Mouse (Mus musculus) stomach, embryonic 16.5 days (tissue): ENCODE measurements around the gene Rarres2. TPM values are rescaled to one million over a fixed set of nuclear protein-coding genes. Genes with fewer than 3 reads are reported as not detected.

Experiments used
- ATAC-seq: fragments of 200-750 bp; cut with Nextera tagmentation; 2 replicates; pipeline ENCODE4 v1.8.0; 2017; ENCODE audit warnings: moderate number of reproducible peaks, moderate TSS enrichment; ENCODE audit not compliant: insufficient read depth, low FRiP score
- H3K27ac ChIP-seq: fragments of 300-500 bp; sonication (generic); 2 replicates; pipeline ENCODE4 v1.5.1; 2014; ENCODE audit warnings: low read length
- H3K27me3 ChIP-seq: fragments of 300-500 bp; sonication (generic); 2 replicates; pipeline ENCODE4 v1.6.1; 2014; ENCODE audit warnings: low read length, control low read depth, mixed read lengths; ENCODE audit not compliant: control insufficient read depth, insufficient read depth
- H3K36me3 ChIP-seq: fragments of 300-500 bp; sonication (generic); 2 replicates; pipeline ENCODE4 v1.6.1; 2014; ENCODE audit warnings: low read length; ENCODE audit not compliant: control insufficient read depth, insufficient read depth
- H3K4me1 ChIP-seq: fragments of 300-500 bp; sonication (generic); 2 replicates; pipeline ENCODE4 v1.6.1; 2014; ENCODE audit warnings: low read length, control low read depth, mixed read lengths; ENCODE audit not compliant: control insufficient read depth, insufficient read depth
- H3K4me2 ChIP-seq: fragments of 300-500 bp; sonication (generic); 2 replicates; pipeline ENCODE4 v1.6.1; 2014; ENCODE audit warnings: low read depth, low read length, mixed read lengths
- H3K4me3 ChIP-seq: fragments of 300-500 bp; sonication (generic); replicated peaks from 2 replicates; pipeline ENCODE4 v1.5.1; 2014; ENCODE audit warnings: mild to moderate bottlenecking, low read length
- H3K9ac ChIP-seq: fragments of 300-500 bp; sonication (generic); 2 replicates; pipeline ENCODE4 v1.6.1; 2014; ENCODE audit warnings: low read length
- H3K9me3 ChIP-seq: fragments of 300-500 bp; sonication (generic); replicated peaks from 2 replicates; pipeline ENCODE4 v1.6.1; 2016; ENCODE audit warnings: low read length, control low read depth; ENCODE audit not compliant: control insufficient read depth
- WGBS: fragments of 180-500 bp; shearing (Covaris S2); extraction: QIAGEN DNeasy Blood & Tissue Kit; methylation state at CpG from one replicate; pipeline ENCODE4 v1.1.7; 2014; 5-methylcytosine and 5-hydroxymethylcytosine counted together
- polyA plus RNA-seq: library from polyadenylated mRNA; unstranded; fragments of >200 nt; fragmentation: Nextera tagmentation; extraction: Ambion mirVana; gene quantifications from 2 replicates; pipeline ENCODE4 v1.2.1, GENCODE M21; 2015

Gene Rarres2
- polyA plus RNA-seq, 1 experiment from 2014 or later: 122 TPM

DNA sequence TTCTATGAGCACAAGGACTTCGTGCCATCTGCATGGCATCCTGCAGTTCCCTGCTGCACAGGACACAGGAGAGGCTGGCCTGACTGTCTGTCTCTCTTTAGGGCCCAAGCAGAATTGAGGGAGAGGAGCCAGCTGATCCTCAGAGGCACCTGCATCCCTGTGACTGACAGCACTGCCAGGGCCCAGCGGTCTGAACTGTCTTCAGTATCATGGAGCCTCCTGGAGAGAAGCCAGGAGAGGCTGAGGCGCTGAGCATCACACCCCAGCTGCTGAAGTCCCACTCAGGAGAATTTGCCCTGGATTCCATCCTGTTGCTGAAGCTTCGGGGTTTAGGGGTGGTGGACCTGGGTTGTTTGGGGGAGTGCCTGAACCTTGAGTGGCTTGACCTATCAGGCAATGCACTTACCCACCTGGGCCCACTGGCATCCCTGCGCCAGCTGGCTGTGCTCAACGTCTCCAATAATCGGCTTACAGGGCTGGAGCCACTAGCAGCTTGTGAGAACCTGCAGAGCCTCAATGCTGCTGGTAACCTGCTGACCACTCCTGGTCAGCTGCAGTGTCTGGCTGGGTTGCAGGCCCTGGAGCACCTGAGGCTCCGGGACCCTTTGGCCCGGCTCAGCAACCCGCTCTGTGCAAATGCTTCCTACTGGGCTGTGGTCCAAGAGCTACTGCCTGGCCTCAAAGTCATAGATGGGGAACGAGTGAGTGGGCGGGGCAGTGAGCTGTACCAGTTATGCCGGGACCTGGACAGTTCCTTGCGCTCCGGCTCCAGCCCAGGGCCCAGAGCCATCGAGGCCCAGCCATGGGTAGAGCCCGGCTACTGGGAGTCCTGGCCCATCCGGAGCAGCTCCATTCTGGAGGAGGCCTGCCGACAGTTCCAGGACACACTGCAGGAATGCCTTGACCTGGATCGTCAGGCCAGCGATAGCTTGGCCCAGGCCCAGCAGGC, 4.3 kb downstream of the Rarres2 start:
- no peak overlapping the region for H3K4me3 ChIP-seq
- peak; percentile 45; the same call in 1 of the 2 replicates for ATAC-seq
- 0 out of 2 replicates have a peak overlapping the region, but pooled peaks have one; percentile 19 for H3K4me2 ChIP-seq
- peak overlapping the region; percentile 51; the same call in 1 of the 2 replicates for H3K9ac ChIP-seq
- H3K36me3 ChIP-seq: no peaks in the 10 kb centered on the region
- no peaks in the 10 kb centered on the region for H3K27me3 ChIP-seq
- peak overlapping the region; percentile 44 for H3K27ac ChIP-seq
- H3K9me3 ChIP-seq: no peaks in the 10 kb centered on the region
- peaks cover 28% of the 10 kb centered on the region for H3K4me1 ChIP-seq
- WGBS: 54% methylated on average over 21 of the region's 21 CpGs

DNA sequence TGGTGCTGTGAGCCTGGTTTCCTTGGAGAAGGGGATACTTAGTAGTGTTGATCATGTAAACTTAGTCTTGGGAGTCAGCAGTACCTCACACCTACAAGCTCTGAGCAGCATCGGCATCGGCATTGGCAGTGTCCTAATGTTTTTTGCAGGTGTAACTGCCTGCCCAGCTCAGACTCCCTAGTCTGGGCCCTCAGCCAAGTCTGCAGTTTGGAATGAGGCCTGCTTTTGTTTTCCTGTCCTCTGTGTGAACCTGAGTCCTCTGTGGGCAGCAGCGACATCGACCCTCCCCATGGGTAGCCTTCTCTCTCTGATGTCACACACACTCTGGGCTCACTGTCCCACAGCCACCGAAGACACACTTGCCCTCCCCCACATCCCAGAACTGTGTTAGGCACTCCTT, 6.3 kb downstream of the Rarres2 start:
- Histone ChIP-seq H3K9me3 (no peaks in the 10 kb centered on the region), H3K4me1 (peaks cover 22% of the 10 kb centered on the region), H3K4me3 (no peak overlapping the region), H3K4me2 (no peak overlapping the region), H3K27ac (no peak overlapping the region), H3K27me3 (no peaks in the 10 kb centered on the region), H3K9ac (no peak overlapping the region), H3K36me3 (no peaks in the 10 kb centered on the region)
- 42% methylated on average over 5 of the region's 5 CpGs for WGBS
- peak; percentile 63; the same call in 1 of the 2 replicates for ATAC-seq

GRCm38 (mm10) chr6:48565693-48566310, 6.8 kb downstream of the Rarres2 start:
- Histone ChIP-seq H3K4me2 (no peak overlapping the region), H3K9ac (no peak overlapping the region), H3K36me3 (no peaks in the 10 kb centered on the region), H3K27me3 (no peaks in the 10 kb centered on the region), H3K27ac (no peak overlapping the region), H3K4me1 (peaks cover 22% of the 10 kb centered on the region), H3K9me3 (no peaks in the 10 kb centered on the region), H3K4me3 (no peak overlapping the region)
- ATAC-seq: no peak
- WGBS: 73% methylated on average over 4 of the region's 4 CpGs

DNA sequence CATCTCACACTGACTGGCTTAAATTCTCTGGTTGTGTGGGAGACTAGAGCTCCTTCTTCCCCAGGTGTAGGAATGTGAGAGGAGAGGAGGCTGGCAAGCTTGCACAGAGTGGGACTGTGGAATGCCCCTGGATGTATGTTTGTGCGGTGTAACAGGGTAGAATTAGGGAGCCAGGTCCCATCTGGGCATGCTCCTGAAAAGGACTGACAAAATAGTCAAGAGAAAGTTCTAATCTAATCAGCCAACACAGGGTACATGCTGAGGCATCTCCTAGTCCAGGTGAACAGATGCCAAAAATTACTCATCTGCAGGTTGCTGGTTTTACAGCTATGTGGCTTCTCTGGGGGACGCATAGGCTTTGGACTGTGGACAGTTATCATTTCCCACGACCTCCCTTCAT, 16.6 kb downstream of the Rarres2 start:
- WGBS: 80% methylated on average over 3 of the region's 3 CpGs
- no peaks in the 10 kb centered on the region for H3K27me3 ChIP-seq
- no peak overlapping the region for H3K4me2 ChIP-seq
- H3K4me3 ChIP-seq: no peak overlapping the region
- no peak for ATAC-seq
- 0 out of 2 replicates have a peak, but pooled peaks cover 4% of the 10 kb centered on the region for H3K36me3 ChIP-seq
- H3K4me1 ChIP-seq: peaks cover 12% of the 10 kb centered on the region
- H3K27ac ChIP-seq: no peak overlapping the region
- H3K9ac ChIP-seq: no peak overlapping the region
- H3K9me3 ChIP-seq: no peaks in the 10 kb centered on the region

GRCm38 (mm10) chr6:48555104-48555890, 17.3 kb downstream of the Rarres2 start:
- ATAC-seq: peak; percentile 82

GRCm38 (mm10) chr6:48554280-48555103, 18.1 kb downstream of the Rarres2 start, which contains the start of gene Lrrc61:
Gene Lrrc61, plus strand, starts transcription at chr6:48554796.
- ATAC-seq: peak; percentile 91
- Histone ChIP-seq H3K36me3 (0 out of 2 replicates have a peak, but pooled peaks cover 4% of the 10 kb centered on the region), H3K4me2 (peak within 1 kb of the TSS; percentile 90), H3K4me1 (peaks cover 12% of the 10 kb centered on the region), H3K9ac (peak within 1 kb of the TSS; percentile 80), H3K27ac (peak within 1 kb of the TSS; percentile 99), H3K4me3 (peak within 1 kb of the TSS; percentile 62), H3K27me3 (no peaks in the 10 kb centered on the region), H3K9me3 (no peaks in the 10 kb centered on the region)
- WGBS: under 1% methylated on average over 39 of the region's 39 CpGs

More at GRCm38 (mm10) chr6:48555104-48555890, 17.3 kb downstream of the Rarres2 start:
- H3K9ac ChIP-seq: peak overlapping the region; percentile 80
- H3K9me3 ChIP-seq: no peaks in the 10 kb centered on the region
- H3K4me1 ChIP-seq: peaks cover 12% of the 10 kb centered on the region
- H3K4me3 ChIP-seq: peak overlapping the region; percentile 62
- 22% methylated on average over 14 of the region's 14 CpGs for WGBS
- H3K36me3 ChIP-seq: 0 out of 2 replicates have a peak, but pooled peaks cover 4% of the 10 kb centered on the region
- H3K27me3 ChIP-seq: no peaks in the 10 kb centered on the region
- H3K27ac ChIP-seq: peak overlapping the region; percentile 99
- peak overlapping the region; percentile 90 for H3K4me2 ChIP-seq

DNA sequence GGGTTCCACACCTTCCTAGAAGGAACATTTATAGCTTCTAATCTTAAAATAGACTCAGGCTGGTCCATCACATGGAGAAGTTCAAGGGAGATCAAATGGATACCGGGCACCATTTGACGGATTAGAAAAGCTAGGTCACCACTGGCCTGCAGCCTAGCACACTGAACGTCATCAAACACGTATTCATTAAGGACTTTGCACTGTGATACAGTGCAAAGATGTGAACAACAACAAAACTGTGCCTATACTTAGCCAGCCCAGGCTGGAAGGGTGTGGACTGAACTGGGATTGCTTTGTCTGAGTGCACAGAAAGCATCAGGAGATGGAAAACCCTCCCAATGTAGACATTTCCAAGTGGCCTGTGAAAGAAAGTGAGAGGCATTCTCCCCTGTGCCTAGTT, 18.8 kb downstream of the Rarres2 start:
- Histone ChIP-seq H3K4me3 (peak overlapping the region; percentile 62; the same call in 1 of the 2 replicates), H3K9me3 (no peaks in the 10 kb centered on the region), H3K9ac (peak overlapping the region; percentile 80), H3K27ac (peak overlapping the region; percentile 99), H3K27me3 (no peaks in the 10 kb centered on the region), H3K4me2 (peak overlapping the region; percentile 90), H3K36me3 (0 out of 2 replicates have a peak, but pooled peaks cover 4% of the 10 kb centered on the region), H3K4me1 (peaks cover 12% of the 10 kb centered on the region)
- WGBS: 79% methylated on average over 4 of the region's 4 CpGs
- ATAC-seq: no peak

GRCm38 (mm10) chr6:48552918-48553317, 19.7 kb downstream of the Rarres2 start:
- 54% methylated on average over 4 of the region's 4 CpGs for WGBS

More at GRCm38 (mm10) chr6:48552918-48553317, 19.7 kb downstream of the Rarres2 start:
- Histone ChIP-seq H3K27me3 (no peaks in the 10 kb centered on the region), H3K36me3 (0 out of 2 replicates have a peak, but pooled peaks cover 3% of the 10 kb centered on the region), H3K4me2 (no peak overlapping the region), H3K4me1 (peaks cover 12% of the 10 kb centered on the region), H3K9ac (no peak overlapping the region), H3K4me3 (no peak overlapping the region), H3K27ac (no peak overlapping the region), H3K9me3 (no peaks in the 10 kb centered on the region)
- ATAC-seq: no peak
